Mouse (Mus musculus) stomach, postnatal 0 days (tissue): ENCODE data around the gene Msi1. TPM values are rescaled to one million over a fixed set of nuclear protein-coding genes. Genes with fewer than 3 reads are reported as not detected.
A peak's percentile ranks its signal among the peaks of the same experiment; 100 is the strongest.

ENCODE experiments used
- ATAC-seq: fragments of 200-750 bp; cut with Nextera tagmentation; 2 replicates; pipeline ENCODE4 v1.8.0; 2017; ENCODE audit not compliant: low FRiP score, low TSS enrichment
- DNase-seq: peaks from one replicate; pipeline ENCODE4 v3.0.0-alpha.2; 2016; ENCODE audit warnings: low spot score
- H3K27ac ChIP-seq: fragments of 300-500 bp; sonication (generic); replicated peaks from 2 replicates; pipeline ENCODE4 v1.5.1; 2014; ENCODE audit warnings: mild to moderate bottlenecking, control low read depth
- H3K27me3 ChIP-seq: fragments of 300-500 bp; sonication (generic); 2 replicates; pipeline ENCODE4 v1.6.1; 2014; ENCODE audit warnings: low read length; ENCODE audit not compliant: control insufficient read depth, insufficient read depth
- H3K36me3 ChIP-seq: fragments of 300-500 bp; sonication (generic); 2 replicates; pipeline ENCODE4 v1.6.1; 2014; ENCODE audit warnings: low read length, mixed read lengths; ENCODE audit not compliant: control insufficient read depth, insufficient read depth
- H3K4me1 ChIP-seq: fragments of 300-500 bp; sonication (generic); replicated peaks from 2 replicates; pipeline ENCODE4 v1.6.1; 2014; ENCODE audit warnings: antibody characterized with exemption; ENCODE audit not compliant: control insufficient read depth, insufficient read depth
- H3K4me2 ChIP-seq: fragments of 300-500 bp; sonication (generic); replicated peaks from 2 replicates; pipeline ENCODE4 v1.6.1; 2014; ENCODE audit warnings: low read depth, mild to moderate bottlenecking, control low read depth, moderate library complexity
- H3K4me3 ChIP-seq: fragments of 300-500 bp; sonication (generic); 2 replicates; pipeline ENCODE4 v1.5.1; 2014; ENCODE audit warnings: low read depth, low read length, control low read depth
- H3K9ac ChIP-seq: fragments of 300-500 bp; sonication (generic); 2 replicates; pipeline ENCODE4 v1.6.1; 2014; ENCODE audit warnings: mild to moderate bottlenecking, low read length, control low read depth, mixed read lengths
- H3K9me3 ChIP-seq: fragments of 300-500 bp; sonication (generic); 2 replicates; pipeline ENCODE4 v1.6.1; 2016; ENCODE audit warnings: low read length; ENCODE audit not compliant: control insufficient read depth
- CTCF ChIP-seq: IDR thresholded peaks from 2 replicates; pipeline ENCODE4 v1.5.1; 2016; ENCODE audit warnings: antibody characterized with exemption, low read depth, mild to moderate bottlenecking, moderate library complexity
- EP300 ChIP-seq: optimal IDR thresholded peaks from 2 replicates; pipeline ENCODE3; 2016; ENCODE audit warnings: antibody characterized with exemption
- WGBS: fragments of 180-500 bp; shearing (Covaris S2); extraction: QIAGEN DNeasy Blood & Tissue Kit; methylation state at CpG from one replicate; pipeline ENCODE4 v1.1.7; 2014; 5-methylcytosine and 5-hydroxymethylcytosine counted together
- polyA plus RNA-seq: library from polyadenylated mRNA; unstranded; fragments of >200 nt; fragmentation: Nextera tagmentation; extraction: Ambion mirVana; gene quantifications from 2 replicates; pipeline ENCODE4 v1.2.1, GENCODE M21; 2015

Msi1 gene
- polyA plus RNA-seq, 1 experiment from 2014 or later = 3.2 TPM

DNA sequence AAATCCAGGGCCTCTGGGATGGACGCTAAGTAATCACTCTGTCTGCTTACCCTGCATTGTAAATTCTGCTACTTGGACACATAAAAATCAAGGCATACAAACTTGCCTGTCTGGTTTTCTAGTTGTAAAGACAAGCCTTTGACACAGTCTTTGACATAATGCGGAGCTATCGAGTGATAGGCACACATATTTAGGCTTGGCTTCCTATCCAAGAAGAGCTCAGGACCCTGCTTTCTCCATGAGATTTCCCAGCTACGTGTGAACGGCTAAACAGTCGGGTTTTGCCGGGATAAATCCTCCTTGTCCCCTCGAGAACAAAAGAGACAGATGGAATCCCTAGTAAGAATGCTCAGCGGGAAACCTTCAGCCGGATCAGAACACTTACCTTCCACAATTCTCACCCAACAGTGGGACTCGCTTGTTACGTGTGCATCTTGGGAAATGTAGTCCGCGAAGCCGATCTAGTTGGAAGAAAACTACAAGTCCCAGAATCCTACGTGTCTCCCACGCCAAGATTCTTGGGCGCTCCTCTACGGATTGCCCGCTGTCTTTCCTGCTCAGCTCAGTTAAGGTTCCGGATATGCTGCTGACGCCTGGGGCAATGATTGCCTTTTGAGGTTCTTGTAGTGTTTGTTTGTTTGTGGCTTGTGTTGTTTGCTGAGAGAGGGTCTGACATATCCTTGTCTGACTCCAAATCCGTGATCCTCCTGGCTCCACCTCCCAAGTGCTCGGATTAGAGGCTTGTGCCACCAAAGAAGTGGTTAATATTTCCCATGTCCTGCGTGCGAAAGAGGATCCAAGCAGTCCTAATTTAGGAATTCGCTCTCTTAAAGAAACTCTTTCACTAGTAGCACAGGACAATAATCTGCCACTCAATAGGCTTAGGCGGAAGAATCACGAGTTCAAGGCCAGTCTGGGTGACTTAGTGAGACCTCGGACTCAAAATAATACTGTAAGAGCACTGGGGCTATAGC lies 54.8 kb downstream of the Msi1 start, which contains the start of gene Sirt4:
Gene Sirt4, minus strand, starts transcription at position 779 of the 974 bp plus-strand sequence.
- Histone ChIP-seq H3K36me3 (peaks cover 2% of the 10 kb centered on the region; the same call in 1 of the 2 replicates), H3K4me1 (no peaks in the 10 kb centered on the region), H3K9ac (peak within 1 kb of the TSS; percentile 60), H3K9me3 (no peaks in the 10 kb centered on the region), H3K4me2 (peak within 1 kb of the TSS; percentile 50), H3K27me3 (no peaks in the 10 kb centered on the region), H3K27ac (peak within 1 kb of the TSS; percentile 75), H3K4me3 (peak within 1 kb of the TSS; percentile 37)
- ATAC-seq = peak; percentile 87
- TF ChIP-seq CTCF = no peak
- TF ChIP-seq EP300 = no peak
- WGBS = 5% methylated on average over 30 of the region's 30 CpGs
- DNase-seq = peak; percentile 83

DNA sequence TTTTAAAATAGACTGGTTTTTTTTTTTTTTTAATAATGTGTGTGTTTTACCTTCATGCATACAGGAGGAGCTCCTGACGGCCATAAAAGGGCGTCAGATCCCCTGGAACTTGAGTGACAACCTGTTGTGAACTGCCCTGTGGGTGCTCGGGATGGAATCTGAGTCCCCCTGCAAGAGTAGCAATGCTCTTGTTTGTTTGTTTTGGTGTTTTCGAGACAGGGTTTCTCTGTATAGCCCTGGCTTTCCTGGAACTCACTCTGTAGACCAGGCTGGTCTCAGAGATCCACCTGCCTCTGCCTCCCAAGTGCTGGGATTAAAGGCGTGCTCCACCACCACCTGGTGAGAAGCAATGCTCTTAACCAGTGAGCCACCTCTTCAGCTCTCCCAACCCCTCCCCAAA lies 55.6 kb downstream of the Msi1 start:
- peak overlapping the region; percentile 43; the same call in 1 of the 2 replicates for H3K9ac ChIP-seq
- H3K27ac ChIP-seq = peak overlapping the region; percentile 59; the same call in 1 of the 2 replicates
- H3K4me3 ChIP-seq = peak overlapping the region; percentile 37

GRCm38 (mm10) chr5:115485489-115486205 lies 56.2 kb downstream of the Msi1 start:
- Histone ChIP-seq H3K4me2 (no peak overlapping the region), H3K9ac (no peak overlapping the region), H3K27ac (no peak overlapping the region), H3K9me3 (no peaks in the 10 kb centered on the region), H3K4me3 (no peak overlapping the region), H3K36me3 (peaks cover 2% of the 10 kb centered on the region; the same call in 1 of the 2 replicates), H3K4me1 (no peaks in the 10 kb centered on the region), H3K27me3 (no peaks in the 10 kb centered on the region)
- WGBS = 88% methylated on average over 17 of the region's 18 CpGs
- TF ChIP-seq CTCF (no peak), EP300 (no peak)
- ATAC-seq = no peak
- DNase-seq = no peak

More for the DNA sequence above, 55.6 kb downstream of the Msi1 start:
- ATAC-seq (no peak), DNase-seq (no peak)
- 59% methylated on average over 5 of the region's 5 CpGs for WGBS
- Histone ChIP-seq H3K4me2 (peak overlapping the region; percentile 50), H3K9me3 (no peaks in the 10 kb centered on the region), H3K36me3 (peaks cover 2% of the 10 kb centered on the region; the same call in 1 of the 2 replicates), H3K4me1 (no peaks in the 10 kb centered on the region), H3K27me3 (no peaks in the 10 kb centered on the region)
- TF ChIP-seq CTCF (no peak), EP300 (no peak)

DNA sequence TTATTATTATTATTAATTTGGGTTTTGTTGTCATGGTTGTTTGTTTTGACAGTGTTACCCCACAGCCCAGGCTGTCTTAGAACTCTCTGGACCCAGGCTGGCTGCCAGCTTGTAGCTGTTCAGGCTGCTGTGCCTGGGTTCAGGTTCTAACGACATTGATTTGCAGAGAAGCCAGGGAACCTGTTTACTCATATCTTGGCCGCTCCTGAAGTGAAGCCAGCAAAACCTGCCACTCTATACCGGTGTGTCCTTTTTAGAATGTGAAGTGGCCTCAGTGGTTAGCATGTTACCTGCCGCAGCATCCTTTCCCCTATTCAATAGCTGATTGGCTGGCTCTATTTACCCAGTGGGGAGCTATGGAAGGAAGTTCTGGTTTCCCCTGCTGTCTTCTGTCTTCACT lies 57.3 kb downstream of the Msi1 start:
- 45% methylated on average over 4 of the region's 4 CpGs for WGBS
- no peak for TF ChIP-seq EP300
- TF ChIP-seq CTCF = no peak

GRCm38 (mm10) chr5:115487353-115487752 lies 58.0 kb downstream of the Msi1 start:
- TF ChIP-seq EP300 (no peak), CTCF (no peak)
- DNase-seq = no peak
- no peak overlapping the region for H3K27ac ChIP-seq
- no peaks in the 10 kb centered on the region for H3K9me3 ChIP-seq
- ATAC-seq = no peak
- H3K4me1 ChIP-seq = no peaks in the 10 kb centered on the region
- H3K9ac ChIP-seq = no peak overlapping the region
- peaks cover under 1% of the 10 kb centered on the region; the same call in 1 of the 2 replicates for H3K36me3 ChIP-seq
- no peaks in the 10 kb centered on the region for H3K27me3 ChIP-seq
- WGBS = 82% methylated on average over 8 of the region's 8 CpGs
- H3K4me2 ChIP-seq = no peak overlapping the region
- no peak overlapping the region for H3K4me3 ChIP-seq

More for the DNA sequence above, 57.3 kb downstream of the Msi1 start:
- Histone ChIP-seq H3K27ac (no peak overlapping the region), H3K4me1 (no peaks in the 10 kb centered on the region), H3K9ac (no peak overlapping the region), H3K4me3 (no peak overlapping the region), H3K27me3 (no peaks in the 10 kb centered on the region), H3K4me2 (no peak overlapping the region), H3K36me3 (peaks cover 2% of the 10 kb centered on the region; the same call in 1 of the 2 replicates), H3K9me3 (no peaks in the 10 kb centered on the region)
- no peak for ATAC-seq
- DNase-seq = no peak
